Mouse (Mus musculus): ENCODE results near the gene Hcfc1r1. TPM values are rescaled to one million over a fixed set of nuclear protein-coding genes. Genes with fewer than 3 reads are reported as not detected.

The Hcfc1r1 gene
- total RNA-seq, 2 experiments from 2014 or later, result 123 to 156 TPM

DNA sequence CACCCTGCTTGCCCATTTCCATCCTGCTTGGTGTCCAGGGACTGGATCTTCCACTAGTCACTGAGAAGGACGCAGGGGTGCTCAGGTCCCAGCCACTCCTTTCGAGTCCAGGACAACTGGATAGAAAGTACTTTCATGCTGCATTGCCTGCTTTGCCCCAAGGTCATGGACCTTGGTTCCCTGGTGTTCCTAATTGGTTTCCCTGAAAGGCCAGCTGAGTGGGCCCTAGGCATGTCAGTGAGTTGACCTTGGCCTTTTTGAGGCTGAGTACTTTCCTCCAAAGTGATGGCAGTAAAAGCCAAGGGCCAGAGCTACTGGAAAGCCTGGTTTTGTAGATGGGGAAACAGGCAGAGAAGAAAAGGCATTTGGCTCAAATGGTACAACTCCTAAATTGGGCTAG lies 48.5 kb downstream of the Hcfc1r1 start:
- no peak for DNase-seq

GRCm38 (mm10) chr17:23722376-23723125 lies 49.2 kb downstream of the Hcfc1r1 start, which contains the start of gene 1520401A03Rik:
Gene 1520401A03Rik (minus strand): TSS chr17:23722783.
- no peak for DNase-seq

Other genes with a start within 250 kb of the Hcfc1r1 start
- gene Vmn2r117, start 193.9 kb upstream of the Hcfc1r1 start, total RNA-seq (2021), result not detected
- 1 to 10 TPM; 1.9 to 2.4 TPM for gene Zfp213, start 109.4 kb upstream of the Hcfc1r1 start, total RNA-seq (2021)
- 1 to 10 TPM; 2.0 to 2.1 TPM for gene Zfp13, start 74.1 kb upstream of the Hcfc1r1 start, total RNA-seq (2021)
- not detected for gene Zscan10, start 72.7 kb upstream of the Hcfc1r1 start, total RNA-seq (2021)
- not detected for gene Mmp25, start 28.3 kb upstream of the Hcfc1r1 start, total RNA-seq (2021)
- gene Bicdl2, start 13.1 kb upstream of the Hcfc1r1 start, total RNA-seq (2021), result not detected
- gene Thoc6, start 286 bp downstream of the Hcfc1r1 start, total RNA-seq (2021), result 10 to 100 TPM in 1 of 2 experiments, 1 to 10 TPM in 1; 9.3 to 10.8 TPM
- gene Tnfrsf12a, start 3.9 kb downstream of the Hcfc1r1 start, total RNA-seq (2021), result 10 to 100 TPM; 46.1 to 61.5 TPM
- not detected for gene Cldn6, start 5.7 kb downstream of the Hcfc1r1 start, total RNA-seq (2021)
- gene Cldn9, start 10.4 kb downstream of the Hcfc1r1 start, total RNA-seq (2021), result under 1 TPM in 1 of 2 experiments, not detected in 1; 0.19 TPM
- gene 1520401A03Rik, start 49.2 kb downstream of the Hcfc1r1 start, total RNA-seq (2021), result not detected
- under 1 TPM; 0.67 to 0.83 TPM for gene Pkmyt1, start 52.7 kb downstream of the Hcfc1r1 start, total RNA-seq (2021)
- 1 to 10 TPM; 4.4 to 5.2 TPM for gene Paqr4, start 67.3 kb downstream of the Hcfc1r1 start, total RNA-seq (2021)
- gene Kremen2, start 72.2 kb downstream of the Hcfc1r1 start, total RNA-seq (2021), result not detected
- 10 to 100 TPM; 33.5 to 34.0 TPM for gene Flywch1, start 98.0 kb downstream of the Hcfc1r1 start, total RNA-seq (2021)
- under 1 TPM; 0.56 to 0.83 TPM for gene Flywch2, start 112.5 kb downstream of the Hcfc1r1 start, total RNA-seq (2021)
- gene Srrm2, start 116.9 kb downstream of the Hcfc1r1 start, total RNA-seq (2021), result 100 to 1,000 TPM; 157 to 160 TPM
- 100 to 1,000 TPM; 237 to 267 TPM for gene Elob, start 155.5 kb downstream of the Hcfc1r1 start, total RNA-seq (2021)
- not detected for gene Prss33, start 162.5 kb downstream of the Hcfc1r1 start, total RNA-seq (2021)
- not detected for gene Prss32, start 170.3 kb downstream of the Hcfc1r1 start, total RNA-seq (2021)
- not detected for gene Prss41, start 170.6 kb downstream of the Hcfc1r1 start, total RNA-seq (2021)
- gene Prss21, start 194.5 kb downstream of the Hcfc1r1 start, total RNA-seq (2021), result not detected
- gene Dcpp1, start 207.3 kb downstream of the Hcfc1r1 start, total RNA-seq (2021), result not detected
- not detected for gene Dcpp2, start 207.3 kb downstream of the Hcfc1r1 start, total RNA-seq (2021)
- gene Dcpp3, start 243.9 kb downstream of the Hcfc1r1 start, total RNA-seq (2021), result not detected